Mouse (Mus musculus) megakaryocyte, embryonic 14.5 days (primary cell): ENCODE measurements at regions not wholly inside any gene's neighbourhood (a gene's known extent, or its start where the extent isn't known, plus 50 kb on each side); places are given as distances from the start of the nearest gene placed in this dataset.

Experiments used
- FLI1 ChIP-seq: IDR thresholded peaks from 2 replicates; pipeline ENCODE4 v1.6.1; 2012; ENCODE audit warnings: low read length, inconsistent platforms, mixed read lengths
- GATA1 ChIP-seq: IDR thresholded peaks from 3 replicates; pipeline ENCODE4 v1.6.1; 2012; ENCODE audit warnings: mixed read lengths, low read length, inconsistent platforms, borderline replicate concordance

DNA sequence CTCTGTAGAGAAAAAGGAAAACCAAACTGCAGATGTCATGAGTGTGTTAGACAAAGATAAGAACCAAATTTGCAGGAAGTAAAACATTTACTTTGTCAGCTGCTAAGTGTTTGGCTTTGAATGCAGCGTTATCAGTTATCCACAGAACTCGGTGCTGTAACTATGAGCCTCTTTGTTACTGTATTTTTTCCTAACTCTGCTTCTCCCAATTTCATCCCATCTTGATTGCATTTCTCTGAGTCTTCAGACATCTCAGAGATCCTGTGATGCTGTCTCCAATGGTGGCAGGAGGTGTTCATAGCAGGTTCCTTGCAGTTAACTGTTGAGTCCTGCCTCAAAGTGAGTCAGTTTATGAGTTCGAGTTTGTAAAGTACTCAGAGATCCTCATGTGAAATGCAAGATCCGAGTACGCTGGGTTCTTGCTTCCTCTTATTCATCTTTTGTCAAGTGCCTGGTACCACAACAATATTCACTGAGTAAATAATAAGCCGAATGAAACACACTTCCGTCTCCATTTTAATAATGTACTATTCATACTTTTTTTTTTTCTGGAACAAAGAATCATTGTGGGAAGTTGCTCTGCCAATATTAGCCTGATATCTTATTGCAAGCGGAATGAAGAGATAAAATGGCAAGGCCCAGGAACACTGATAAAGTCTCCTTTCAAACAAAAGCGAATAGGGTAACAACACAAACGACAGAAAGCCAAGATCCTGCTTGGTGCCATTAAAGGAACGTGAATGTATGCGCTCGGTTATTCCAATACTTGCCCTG lies 221.4 kb downstream of the Enc1 start:
- TF ChIP-seq GATA1, result no peak
- TF ChIP-seq FLI1, result no peak
